Mouse (Mus musculus): ENCODE results near the gene Ddit4.

- no peak for TF ChIP-seq CTCF (IDR thresholded peaks at IDR 0.05; ENCODE audit: insufficient read depth, low read depth, low read length)
- no peak for TF ChIP-seq POLR2A (IDR thresholded peaks at IDR 0.05; ENCODE audit: insufficient read depth, low read depth, low read length)
Measured at GRCm38 (mm10) chr10:59920485-59920809, 31.2 kb downstream of the Ddit4 start.

Data from olfactory bulb, adult 2 months (tissue).